Mouse (Mus musculus): ENCODE measurements around the gene Dact3. TPM values are rescaled to one million over a fixed set of nuclear protein-coding genes. Genes with fewer than 3 reads are reported as not detected.
A peak's percentile ranks its signal among the peaks of the same experiment; 100 is the strongest.

The Dact3 gene
- polyA plus RNA-seq, 1 experiment from 2014 or later: 2.9 TPM

- Histone ChIP-seq H3K27ac (peak overlapping the region; percentile 77), H3K9ac (replicated peaks) (peak overlapping the region; percentile 43), H3K27me3 (peaks cover 34% of the 10 kb centered on the region), H3K4me2 (replicated peaks) (peak overlapping the region; percentile 59), H3K9me3 (no peaks in the 10 kb centered on the region), H3K4me3 (replicated peaks) (peak overlapping the region; percentile 23), H3K4me1 (replicated peaks) (peaks cover 50% of the 10 kb centered on the region), H3K36me3 (no peaks in the 10 kb centered on the region)
- WGBS: 1% methylated on average over 24 of the region's 24 CpGs
- ATAC-seq: peak; percentile 44
Observed at GRCm38 (mm10) chr7:16895000-16895399, 19.9 kb downstream of the Dact3 start.

GRCm38 (mm10) chr7:16895511-16895910 is 20.4 kb downstream of the Dact3 start:
- peaks cover 29% of the 10 kb centered on the region for H3K27me3 ChIP-seq
- no peaks in the 10 kb centered on the region for H3K9me3 ChIP-seq
- H3K4me2 ChIP-seq (replicated peaks): peak overlapping the region; percentile 59
- H3K4me3 ChIP-seq (replicated peaks): peak overlapping the region; percentile 23
- ATAC-seq: no peak
- no peak overlapping the region for H3K27ac ChIP-seq
- 33% methylated on average over 10 of the region's 10 CpGs for WGBS
- peaks cover 55% of the 10 kb centered on the region for H3K4me1 ChIP-seq (replicated peaks)
- no peaks in the 10 kb centered on the region for H3K36me3 ChIP-seq
- H3K9ac ChIP-seq (replicated peaks): peak overlapping the region; percentile 43; the same call in 1 of the 2 replicates

- H3K4me1 ChIP-seq (replicated peaks): peaks cover 19% of the 10 kb centered on the region
- no peaks in the 10 kb centered on the region for H3K27me3 ChIP-seq
- 5% methylated on average over 5 of the region's 5 CpGs for WGBS
- H3K9ac ChIP-seq (replicated peaks): no peak overlapping the region; the same call in 1 of the 2 replicates
- H3K36me3 ChIP-seq: no peaks in the 10 kb centered on the region
- no peak overlapping the region for H3K4me3 ChIP-seq (replicated peaks)
- no peak overlapping the region for H3K4me2 ChIP-seq (replicated peaks)
- H3K27ac ChIP-seq: peak overlapping the region; percentile 30; the same call in 1 of the 2 replicates
- H3K9me3 ChIP-seq: no peaks in the 10 kb centered on the region
- ATAC-seq: no peak; the same call in 1 of the 2 replicates
Observed at GRCm38 (mm10) chr7:16900526-16900925, 25.4 kb downstream of the Dact3 start.

- no peak for ATAC-seq
- no peak overlapping the region for H3K9ac ChIP-seq (replicated peaks)
- H3K27me3 ChIP-seq: no peaks in the 10 kb centered on the region
- WGBS: 81% methylated on average over 2 of the region's 2 CpGs
- H3K27ac ChIP-seq: no peak overlapping the region
- H3K36me3 ChIP-seq: no peaks in the 10 kb centered on the region
- peaks cover 39% of the 10 kb centered on the region for H3K4me1 ChIP-seq (replicated peaks)
- H3K4me2 ChIP-seq (replicated peaks): no peak overlapping the region
- H3K4me3 ChIP-seq (replicated peaks): no peak overlapping the region
- H3K9me3 ChIP-seq: no peaks in the 10 kb centered on the region
Observed at GRCm38 (mm10) chr7:16903439-16903955, 28.4 kb downstream of the Dact3 start.

GRCm38 (mm10) chr7:16904120-16904675 is 29.1 kb downstream of the Dact3 start:
- Histone ChIP-seq H3K4me1 (replicated peaks) (peaks cover 43% of the 10 kb centered on the region), H3K27me3 (0 out of 2 replicates have a peak, but pooled peaks cover 3% of the 10 kb centered on the region), H3K27ac (no peak overlapping the region), H3K9ac (replicated peaks) (no peak overlapping the region), H3K4me3 (replicated peaks) (no peak overlapping the region), H3K36me3 (no peaks in the 10 kb centered on the region), H3K4me2 (replicated peaks) (no peak overlapping the region), H3K9me3 (no peaks in the 10 kb centered on the region)
- 53% methylated on average over 9 of the region's 10 CpGs for WGBS
- no peak for ATAC-seq

- WGBS: 59% methylated on average over 9 of the region's 9 CpGs
- Histone ChIP-seq H3K4me3 (replicated peaks) (no peak overlapping the region), H3K9ac (replicated peaks) (no peak overlapping the region), H3K36me3 (no peaks in the 10 kb centered on the region), H3K9me3 (no peaks in the 10 kb centered on the region), H3K27me3 (0 out of 2 replicates have a peak, but pooled peaks cover 3% of the 10 kb centered on the region), H3K4me1 (replicated peaks) (peaks cover 35% of the 10 kb centered on the region), H3K27ac (no peak overlapping the region), H3K4me2 (replicated peaks) (no peak overlapping the region)
- ATAC-seq: no peak
Observed at GRCm38 (mm10) chr7:16905491-16906021, 30.4 kb downstream of the Dact3 start.

- H3K9ac ChIP-seq (replicated peaks): peak within 1 kb of the TSS; percentile 23; the same call in 1 of the 2 replicates
- H3K27ac ChIP-seq: no peak within 1 kb of the TSS
- no peaks in the 10 kb centered on the region for H3K9me3 ChIP-seq
- WGBS: 12% methylated on average over 5 of the region's 6 CpGs
- no peak within 1 kb of the TSS for H3K4me3 ChIP-seq (replicated peaks)
- no peak within 1 kb of the TSS for H3K4me2 ChIP-seq (replicated peaks)
- 0 out of 2 replicates have a peak, but pooled peaks cover 3% of the 10 kb centered on the region for H3K27me3 ChIP-seq
- ATAC-seq: peak; percentile 34; the same call in 1 of the 2 replicates
- no peaks in the 10 kb centered on the region for H3K36me3 ChIP-seq
- H3K4me1 ChIP-seq (replicated peaks): peaks cover 30% of the 10 kb centered on the region
Observed at GRCm38 (mm10) chr7:16906281-16906680, 31.2 kb downstream of the Dact3 start, which contains the start of gene Ptgir. Ptgir (plus strand) TSS chr7:16906490.

GRCm38 (mm10) chr7:16906889-16907559 is 31.9 kb downstream of the Dact3 start:
- no peak for ATAC-seq
- H3K4me3 ChIP-seq (replicated peaks): no peak overlapping the region

GRCm38 (mm10) chr7:16907842-16908241 is 32.7 kb downstream of the Dact3 start:
- no peak overlapping the region for H3K4me3 ChIP-seq (replicated peaks)
- 0 out of 2 replicates have a peak, but pooled peaks cover 3% of the 10 kb centered on the region for H3K27me3 ChIP-seq
- no peak overlapping the region for H3K9ac ChIP-seq (replicated peaks)
- H3K4me2 ChIP-seq (replicated peaks): no peak overlapping the region
- 83% methylated on average over 7 of the region's 7 CpGs for WGBS
- H3K36me3 ChIP-seq: no peaks in the 10 kb centered on the region
- no peak for ATAC-seq
- peaks cover 30% of the 10 kb centered on the region for H3K4me1 ChIP-seq (replicated peaks)
- no peaks in the 10 kb centered on the region for H3K9me3 ChIP-seq
- H3K27ac ChIP-seq: no peak overlapping the region

More at GRCm38 (mm10) chr7:16906889-16907559, 31.9 kb downstream of the Dact3 start:
- Histone ChIP-seq H3K4me1 (replicated peaks) (peaks cover 30% of the 10 kb centered on the region), H3K4me2 (replicated peaks) (no peak overlapping the region), H3K36me3 (no peaks in the 10 kb centered on the region), H3K9me3 (no peaks in the 10 kb centered on the region), H3K27me3 (0 out of 2 replicates have a peak, but pooled peaks cover 3% of the 10 kb centered on the region), H3K27ac (no peak overlapping the region), H3K9ac (replicated peaks) (no peak overlapping the region)
- 92% methylated on average over 41 of the region's 41 CpGs for WGBS

- 51% methylated on average over 11 of the region's 11 CpGs for WGBS
- Histone ChIP-seq H3K4me2 (replicated peaks) (no peak overlapping the region), H3K9ac (replicated peaks) (0 out of 2 replicates have a peak overlapping the region, but pooled peaks have one; percentile 11), H3K9me3 (no peaks in the 10 kb centered on the region), H3K36me3 (0 out of 2 replicates have a peak, but pooled peaks cover 4% of the 10 kb centered on the region), H3K27ac (no peak overlapping the region), H3K4me1 (replicated peaks) (peaks cover 30% of the 10 kb centered on the region), H3K4me3 (replicated peaks) (no peak overlapping the region), H3K27me3 (0 out of 2 replicates have a peak, but pooled peaks cover 3% of the 10 kb centered on the region)
- ATAC-seq: no peak
Observed at GRCm38 (mm10) chr7:16908367-16908766, 33.2 kb downstream of the Dact3 start.

GRCm38 (mm10) chr7:16908859-16909258 is 33.7 kb downstream of the Dact3 start:
- Histone ChIP-seq H3K4me3 (replicated peaks) (no peak overlapping the region), H3K36me3 (0 out of 2 replicates have a peak, but pooled peaks cover 5% of the 10 kb centered on the region), H3K4me1 (replicated peaks) (peaks cover 30% of the 10 kb centered on the region), H3K27ac (no peak overlapping the region), H3K9ac (replicated peaks) (0 out of 2 replicates have a peak overlapping the region, but pooled peaks have one; percentile 11), H3K27me3 (0 out of 2 replicates have a peak, but pooled peaks cover 3% of the 10 kb centered on the region), H3K9me3 (no peaks in the 10 kb centered on the region), H3K4me2 (replicated peaks) (no peak overlapping the region)
- 66% methylated on average over 11 of the region's 11 CpGs for WGBS
- ATAC-seq: no peak

- Histone ChIP-seq H3K4me3 (replicated peaks) (no peak overlapping the region), H3K4me2 (replicated peaks) (no peak overlapping the region), H3K9me3 (no peaks in the 10 kb centered on the region), H3K27ac (no peak overlapping the region), H3K9ac (replicated peaks) (no peak overlapping the region), H3K27me3 (0 out of 2 replicates have a peak, but pooled peaks cover 3% of the 10 kb centered on the region), H3K4me1 (replicated peaks) (peaks cover 28% of the 10 kb centered on the region), H3K36me3 (peaks cover 12% of the 10 kb centered on the region)
- no peak for ATAC-seq
- 64% methylated on average over 10 of the region's 10 CpGs for WGBS
Observed at GRCm38 (mm10) chr7:16909909-16910308, 34.8 kb downstream of the Dact3 start.
